Mouse (Mus musculus) intestine, postnatal 0 days (tissue): Measurements from ENCODE around the gene Elmsan1. TPM values are rescaled to one million over a fixed set of nuclear protein-coding genes. Genes with fewer than 3 reads are reported as not detected.

ENCODE experiments used
- ATAC-seq: fragments of 200-750 bp; cut with Nextera tagmentation; 2 replicates; pipeline ENCODE4 v1.8.0; 2017; ENCODE audit warnings: mild to moderate bottlenecking, moderate TSS enrichment, moderate library complexity
- H3K27ac ChIP-seq: fragments of 300-500 bp; sonication (generic); 2 replicates; pipeline ENCODE4 v1.5.1; 2014; ENCODE audit warnings: mild to moderate bottlenecking, low read depth, low read length, moderate library complexity
- H3K27me3 ChIP-seq: fragments of 300-500 bp; sonication (generic); replicated peaks from 2 replicates; pipeline ENCODE4 v1.6.1; 2014; ENCODE audit warnings: low read length, mixed read lengths; ENCODE audit not compliant: control insufficient read depth, insufficient read depth
- H3K36me3 ChIP-seq: fragments of 300-500 bp; sonication (generic); 2 replicates; pipeline ENCODE4 v1.6.1; 2014; ENCODE audit warnings: mild to moderate bottlenecking, moderate library complexity; ENCODE audit not compliant: control insufficient read depth, insufficient read depth
- H3K4me1 ChIP-seq: fragments of 300-500 bp; sonication (generic); replicated peaks from 2 replicates; pipeline ENCODE4 v1.6.1; 2014; ENCODE audit warnings: antibody characterized with exemption, low read length, mixed read lengths; ENCODE audit not compliant: control insufficient read depth, insufficient read depth
- H3K4me2 ChIP-seq: fragments of 300-500 bp; sonication (generic); replicated peaks from 2 replicates; pipeline ENCODE4 v1.6.1; 2014; ENCODE audit warnings: low read depth, mild to moderate bottlenecking, moderate library complexity
- H3K4me3 ChIP-seq: fragments of 300-500 bp; sonication (generic); 2 replicates; pipeline ENCODE4 v1.5.1; 2014; ENCODE audit warnings: low read depth, low read length
- H3K9ac ChIP-seq: fragments of 300-500 bp; sonication (generic); 2 replicates; pipeline ENCODE4 v1.6.1; 2014; ENCODE audit warnings: mild to moderate bottlenecking, low read depth, low read length
- H3K9me3 ChIP-seq: fragments of 300-500 bp; sonication (generic); 2 replicates; pipeline ENCODE4 v1.6.1; 2016; ENCODE audit warnings: mixed run types; ENCODE audit not compliant: control insufficient read depth
- CTCF ChIP-seq: sonication (generic); IDR thresholded peaks from 2 replicates; pipeline ENCODE4 v1.5.1; 2016; ENCODE audit warnings: low read depth, mild to moderate bottlenecking, control low read depth, antibody characterized with exemption, moderate library complexity
- WGBS: fragments of 180-500 bp; shearing (Covaris S2); extraction: QIAGEN DNeasy Blood & Tissue Kit; methylation state at CpG from one replicate; pipeline ENCODE4 v1.1.7; 2014; 5-methylcytosine and 5-hydroxymethylcytosine counted together
- polyA plus RNA-seq: library from polyadenylated mRNA; unstranded; fragments of >200 nt; fragmentation: Nextera tagmentation; extraction: Ambion mirVana; gene quantifications from 2 replicates; pipeline ENCODE4 v1.2.1, GENCODE M21; 2015

The Elmsan1 gene
- polyA plus RNA-seq, 1 experiment from 2014 or later, result 4.9 TPM

- TF ChIP-seq CTCF, result no peak
- whole genome bisulfite sequencing, result 5% methylated on average over 13 of the region's 13 CpGs
- peak overlapping the region; percentile 98; the same call in 1 of the 2 replicates for H3K27ac ChIP-seq
These were observed 26.4 kb downstream of the Elmsan1 start for GRCm38 (mm10) chr12:84192280-84192679.

GRCm38 (mm10) chr12:84191770-84192169 lies 26.9 kb downstream of the Elmsan1 start:
- H3K4me1 ChIP-seq, result peaks cover 29% of the 10 kb centered on the region

More at GRCm38 (mm10) chr12:84192280-84192679, 26.4 kb downstream of the Elmsan1 start:
- Histone ChIP-seq H3K4me2 (peak overlapping the region; percentile 99), H3K4me3 (peak overlapping the region; percentile 58), H3K9ac (peak overlapping the region; percentile 91), H3K9me3 (no peaks in the 10 kb centered on the region), H3K27me3 (no peaks in the 10 kb centered on the region), H3K4me1 (peaks cover 29% of the 10 kb centered on the region), H3K36me3 (no peaks in the 10 kb centered on the region)
- no peak for ATAC-seq

DNA sequence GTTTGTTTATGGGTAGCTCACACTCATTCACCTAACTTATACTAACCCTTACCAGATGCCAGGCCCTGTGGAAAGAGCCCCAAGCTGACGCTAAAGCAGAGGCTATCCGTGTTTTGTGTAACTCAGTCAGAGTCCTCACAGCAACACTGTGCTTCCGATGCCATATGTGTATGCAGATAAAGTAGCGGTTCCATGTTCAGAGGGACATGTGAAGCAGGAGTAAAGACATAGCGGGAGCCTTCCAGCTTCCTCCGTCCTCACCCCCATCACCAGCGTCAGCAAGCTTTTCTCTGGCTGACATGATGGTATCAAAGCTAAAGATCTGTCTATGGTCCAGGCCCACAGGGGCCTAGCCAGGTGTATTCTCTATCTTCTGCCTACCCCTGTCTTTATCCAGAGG lies 27.5 kb downstream of the Elmsan1 start:
- peak overlapping the region; percentile 31; the same call in 1 of the 2 replicates for H3K9ac ChIP-seq

More at GRCm38 (mm10) chr12:84191770-84192169, 26.9 kb downstream of the Elmsan1 start:
- Histone ChIP-seq H3K27me3 (no peaks in the 10 kb centered on the region), H3K9me3 (no peaks in the 10 kb centered on the region), H3K36me3 (0 out of 2 replicates have a peak, but pooled peaks cover under 1% of the 10 kb centered on the region), H3K9ac (peak overlapping the region; percentile 91), H3K27ac (no peak overlapping the region), H3K4me2 (peak overlapping the region; percentile 99), H3K4me3 (peak overlapping the region; percentile 58)
- WGBS, result 29% methylated on average over 5 of the region's 5 CpGs
- TF ChIP-seq CTCF, result no peak
- no peak for ATAC-seq

DNA sequence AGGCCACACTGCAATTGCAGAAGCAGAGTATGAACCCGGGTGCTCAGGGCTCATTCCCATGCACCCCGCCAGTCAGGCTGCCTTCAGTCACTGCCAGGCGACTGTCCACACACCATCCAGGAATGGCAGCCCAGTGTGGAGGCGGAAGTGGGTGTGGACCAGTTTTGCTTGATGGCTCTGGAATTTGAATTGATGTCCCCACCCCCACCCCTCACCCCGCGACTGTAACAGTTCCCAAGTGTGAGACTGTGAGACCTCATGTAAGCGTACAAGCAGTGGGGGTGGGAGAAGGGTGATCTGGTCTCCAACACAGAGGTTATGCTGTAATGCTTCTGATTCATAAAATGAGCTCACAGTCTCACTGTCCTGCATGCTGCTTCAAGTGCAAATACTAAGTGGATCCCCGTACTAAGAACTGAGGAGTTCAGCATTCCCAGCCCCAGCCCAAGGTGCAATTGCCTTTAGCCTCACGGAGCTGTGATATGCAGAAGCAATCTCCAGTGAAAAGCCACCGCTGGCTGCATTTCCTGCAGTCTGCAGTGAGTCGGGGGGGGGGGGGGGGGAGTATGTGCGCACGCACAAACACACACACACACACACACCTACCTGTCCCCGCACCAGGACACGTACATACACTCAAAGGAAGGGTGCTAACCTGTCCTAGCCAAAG lies 28.4 kb downstream of the Elmsan1 start:
- TF ChIP-seq CTCF, result no peak

More for the DNA sequence above, 27.5 kb downstream of the Elmsan1 start:
- Histone ChIP-seq H3K27me3 (no peaks in the 10 kb centered on the region), H3K4me3 (no peak overlapping the region), H3K36me3 (peaks cover 6% of the 10 kb centered on the region; the same call in 1 of the 2 replicates), H3K9me3 (no peaks in the 10 kb centered on the region), H3K4me1 (peaks cover 29% of the 10 kb centered on the region), H3K4me2 (peak overlapping the region; percentile 99; the same call in 1 of the 2 replicates), H3K27ac (no peak overlapping the region)
- no peak for ATAC-seq
- 77% methylated on average over 7 of the region's 7 CpGs for WGBS
- TF ChIP-seq CTCF, result no peak

DNA sequence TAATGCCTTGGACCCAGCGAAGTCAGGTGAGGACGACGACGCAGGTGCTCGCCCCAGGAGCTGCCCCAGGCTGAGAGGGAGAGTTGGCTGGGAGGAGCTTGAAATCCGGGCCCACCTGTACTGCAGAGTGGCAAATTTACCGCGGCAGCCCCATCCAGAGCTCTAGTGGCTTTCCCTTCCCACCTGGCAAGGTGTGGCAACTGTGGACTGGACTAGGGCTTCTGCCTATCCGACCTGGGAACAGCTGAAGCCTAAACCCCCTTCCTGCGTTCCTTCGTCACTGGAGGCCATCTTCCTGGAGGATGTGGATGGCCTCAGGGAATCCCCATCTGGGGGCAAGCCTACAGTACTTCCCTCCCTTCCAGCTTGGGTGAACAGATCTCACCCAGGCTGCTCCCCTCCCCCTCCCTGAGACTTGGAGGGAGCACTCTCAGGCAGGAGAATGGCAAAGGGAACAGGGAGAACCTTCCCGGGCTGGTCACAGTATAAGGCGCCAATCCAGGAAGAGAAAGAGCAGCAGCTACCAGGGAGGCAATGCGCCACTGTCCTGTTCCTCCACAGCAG lies 29.7 kb downstream of the Elmsan1 start:
- H3K9ac ChIP-seq, result 0 out of 2 replicates have a peak overlapping the region, but pooled peaks have one; percentile 31
- peak overlapping the region; percentile 11; the same call in 1 of the 2 replicates for H3K27ac ChIP-seq
- H3K4me3 ChIP-seq, result no peak overlapping the region
- no peak for TF ChIP-seq CTCF
- H3K4me1 ChIP-seq, result peaks cover 38% of the 10 kb centered on the region
- ATAC-seq, result no peak
- H3K27me3 ChIP-seq, result no peaks in the 10 kb centered on the region
- peaks cover 6% of the 10 kb centered on the region; the same call in 1 of the 2 replicates for H3K36me3 ChIP-seq
- H3K9me3 ChIP-seq, result no peaks in the 10 kb centered on the region
- 57% methylated on average over 14 of the region's 14 CpGs for WGBS
- H3K4me2 ChIP-seq, result peak overlapping the region; percentile 13

More for the DNA sequence above, 28.4 kb downstream of the Elmsan1 start:
- no peak overlapping the region for H3K4me3 ChIP-seq
- H3K36me3 ChIP-seq, result peaks cover 6% of the 10 kb centered on the region; the same call in 1 of the 2 replicates
- no peaks in the 10 kb centered on the region for H3K27me3 ChIP-seq
- 0 out of 2 replicates have a peak overlapping the region, but pooled peaks have one; percentile 18 for H3K4me2 ChIP-seq
- no peaks in the 10 kb centered on the region for H3K9me3 ChIP-seq
- H3K27ac ChIP-seq, result peak overlapping the region; percentile 41; the same call in 1 of the 2 replicates
- H3K9ac ChIP-seq, result no peak overlapping the region
- peaks cover 29% of the 10 kb centered on the region for H3K4me1 ChIP-seq
- 43% methylated on average over 15 of the region's 15 CpGs for WGBS
- no peak for ATAC-seq
